Mouse (Mus musculus) granulocyte monocyte progenitor cell, adult 5-6 weeks (primary cell): Measurements from ENCODE around the gene Lrrn2. TPM values are rescaled to one million over a fixed set of nuclear protein-coding genes. Genes with fewer than 3 reads are reported as not detected.

Experiments used
- total RNA-seq, 2 experiments: library from RNA; stranded (forward) in 1 of 2; stranded (reverse) in 1 of 2; fragments of 200-712, 200-1000 nt in 1 of 2; fragments of >200 nt in 1 of 2; fragmentation: Nextera tagmentation in 1 of 2; gene quantifications; 2 replicates each; pipeline ENCODE4 v1.2.3; 2014 to 2017

Gene Lrrn2
- total RNA-seq, 2 experiments from 2014 or later, result not detected

Other genes with a start within 250 kb of the Lrrn2 start
- not detected in 2 replicates for gene Nfasc, start 138.5 kb upstream of the Lrrn2 start, total RNA-seq (2014; fragmentation: Nextera tagmentation)
- not detected in 2 replicates for gene Nfasc, start 138.5 kb upstream of the Lrrn2 start, total RNA-seq (2017)
- gene Mdm4, start 150.3 kb downstream of the Lrrn2 start, total RNA-seq (2014; fragmentation: Nextera tagmentation), result 92.5 and 103 TPM in 2 replicates
- 77.9 and 121 TPM in 2 replicates for gene Mdm4, start 150.3 kb downstream of the Lrrn2 start, total RNA-seq (2017)
- 2.4 and 3.2 TPM in 2 replicates for gene Pik3c2b, start 165.4 kb downstream of the Lrrn2 start, total RNA-seq (2014; fragmentation: Nextera tagmentation)
- gene Pik3c2b, start 165.4 kb downstream of the Lrrn2 start, total RNA-seq (2017), result 1.1 and 1.4 TPM in 2 replicates